Mouse (Mus musculus) lung, postnatal 0 days (tissue): ENCODE results near the gene Strn4.

ENCODE experiments used
- CTCF ChIP-seq: IDR thresholded peaks from 2 replicates; pipeline ENCODE4 v1.5.1; 2016; ENCODE audit warnings: antibody characterized with exemption, mild to moderate bottlenecking
- EP300 ChIP-seq: IDR thresholded peaks from 2 replicates; pipeline ENCODE4 v1.6.1; 2016; ENCODE audit warnings: antibody characterized with exemption, mild to moderate bottlenecking, control low read depth

- TF ChIP-seq CTCF (no peak), EP300 (no peak)
Measured at GRCm38 (mm10) chr7:16883162-16883561, 67.5 kb downstream of the Strn4 start.
